Mouse (Mus musculus) neural tube, embryonic 11.5 days (tissue): ENCODE measurements around the gene Fgfbp3. TPM values are rescaled to one million over a fixed set of nuclear protein-coding genes. Genes with fewer than 3 reads are reported as not detected.
A peak's percentile ranks its signal among the peaks of the same experiment; 100 is the strongest.

ENCODE experiments used
- ATAC-seq: fragments of 200-750 bp; cut with Nextera tagmentation; 2 replicates; pipeline ENCODE4 v1.8.0; 2017; ENCODE audit warnings: moderate number of reproducible peaks, mild to moderate bottlenecking, moderate TSS enrichment, moderate library complexity; ENCODE audit not compliant: insufficient read depth, low FRiP score, low TSS enrichment
- DNase-seq: peaks from one replicate; pipeline ENCODE4 v3.0.0-alpha.2; 2015; ENCODE audit warnings: low spot score
- H3K27ac ChIP-seq: fragments of 300-500 bp; sonication (generic); 2 replicates; pipeline ENCODE4 v1.5.1; 2014; ENCODE audit warnings: low read depth, mild to moderate bottlenecking, low read length
- H3K27me3 ChIP-seq: fragments of 300-500 bp; sonication (generic); 2 replicates; pipeline ENCODE4 v1.6.1; 2014; ENCODE audit warnings: mild to moderate bottlenecking, low read length, mixed read lengths; ENCODE audit not compliant: control insufficient read depth, insufficient read depth
- H3K36me3 ChIP-seq: fragments of 300-500 bp; sonication (generic); 2 replicates; pipeline ENCODE4 v1.6.1; 2014; ENCODE audit warnings: mild to moderate bottlenecking, low read length, moderate library complexity, mixed read lengths; ENCODE audit not compliant: control insufficient read depth, insufficient read depth
- H3K4me1 ChIP-seq: fragments of 300-500 bp; sonication (generic); 2 replicates; pipeline ENCODE4 v1.6.1; 2014; ENCODE audit warnings: low read length, mixed read lengths; ENCODE audit not compliant: control insufficient read depth, insufficient read depth
- H3K4me2 ChIP-seq: fragments of 300-500 bp; sonication (generic); 2 replicates; pipeline ENCODE4 v1.6.1; 2014; ENCODE audit warnings: low read depth, mild to moderate bottlenecking, moderate library complexity
- H3K4me3 ChIP-seq: fragments of 300-500 bp; sonication (generic); 2 replicates; pipeline ENCODE4 v1.5.1; 2014; ENCODE audit warnings: low read depth, low read length
- H3K9ac ChIP-seq: fragments of 300-500 bp; sonication (generic); 2 replicates; pipeline ENCODE4 v1.6.1; 2014; ENCODE audit warnings: mild to moderate bottlenecking, low read length
- H3K9me3 ChIP-seq: fragments of 300-500 bp; sonication (generic); 2 replicates; pipeline ENCODE4 v1.6.1; 2016; ENCODE audit warnings: low read length; ENCODE audit not compliant: control insufficient read depth
- WGBS: fragments of 180-500 bp; shearing (Covaris S2); extraction: QIAGEN DNeasy Blood & Tissue Kit; methylation state at CpG from one replicate; pipeline ENCODE4 v1.1.7; 2014; 5-methylcytosine and 5-hydroxymethylcytosine counted together
- polyA plus RNA-seq: library from polyadenylated mRNA; unstranded; fragments of >200 nt; fragmentation: Nextera tagmentation; extraction: Ambion mirVana; gene quantifications from 2 replicates; pipeline ENCODE4 v1.2.1, GENCODE M21; 2014

The Fgfbp3 gene
- polyA plus RNA-seq, 1 experiment from 2014 or later: 65.0 TPM

DNA sequence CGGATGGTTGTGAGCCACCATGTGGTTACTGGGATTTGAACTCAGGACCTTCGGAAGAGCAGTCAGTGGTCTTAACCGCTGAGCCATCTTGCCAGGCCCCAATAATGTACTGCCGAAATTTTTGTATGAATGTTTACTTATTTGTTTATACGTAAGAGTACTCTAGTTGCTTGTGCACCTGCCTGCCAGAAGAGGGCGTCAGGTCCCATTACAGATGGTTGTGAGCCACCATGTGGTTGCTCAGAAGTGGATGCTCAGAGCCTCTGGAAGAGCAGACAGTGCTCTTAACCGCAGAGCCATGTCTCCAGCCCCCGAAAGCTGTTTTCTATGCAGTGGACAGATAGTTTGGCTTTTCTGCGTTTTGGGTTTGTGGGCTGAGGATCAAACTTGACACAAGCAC lies 21.6 kb downstream of the Fgfbp3 start:
- DNase-seq (no peak), ATAC-seq (no peak)
- Histone ChIP-seq H3K9ac (no peak overlapping the region), H3K9me3 (no peaks in the 10 kb centered on the region), H3K27ac (no peak overlapping the region), H3K36me3 (peaks cover 11% of the 10 kb centered on the region), H3K4me3 (no peak overlapping the region), H3K4me2 (no peak overlapping the region), H3K4me1 (peaks cover 6% of the 10 kb centered on the region; the same call in 1 of the 2 replicates), H3K27me3 (no peaks in the 10 kb centered on the region; the same call in 1 of the 2 replicates)
- WGBS: 48% methylated on average over 9 of the region's 9 CpGs

DNA sequence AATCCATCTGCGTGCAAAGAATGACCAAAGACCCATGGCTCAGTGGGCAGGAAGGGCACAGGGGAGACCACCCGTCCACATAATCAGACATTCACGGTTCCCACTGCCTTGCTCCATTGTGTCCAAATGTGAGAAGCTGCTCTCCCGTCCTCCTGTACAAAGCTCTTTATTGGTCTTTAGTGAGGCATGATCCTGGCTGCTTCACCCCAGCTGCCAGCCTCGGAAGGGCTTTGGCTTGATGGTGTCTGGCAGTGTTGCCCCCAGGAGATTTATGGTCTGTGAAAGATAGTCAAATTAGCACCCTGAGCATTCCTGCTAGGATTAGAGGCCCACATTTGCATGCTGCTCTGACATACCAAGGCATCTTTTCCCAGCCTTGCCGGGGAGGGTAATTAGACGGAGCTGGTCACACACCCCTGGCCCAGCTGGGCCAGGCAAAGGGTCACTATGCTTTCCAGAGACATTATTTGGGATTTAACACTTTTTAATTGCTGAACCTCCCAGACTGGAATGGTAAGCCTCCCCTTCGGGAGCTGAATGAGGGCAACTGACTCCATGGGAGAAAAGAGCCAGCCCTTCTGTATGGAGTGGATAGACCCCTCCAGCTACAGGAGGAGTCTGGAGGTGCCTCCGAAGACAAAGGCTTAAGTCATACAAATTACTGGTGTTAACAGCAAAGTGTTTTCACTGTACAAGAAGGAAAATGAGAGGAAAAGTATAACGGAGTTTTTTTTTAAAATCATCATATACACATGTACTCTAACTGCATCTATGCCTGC lies 22.4 kb downstream of the Fgfbp3 start:
- peak; percentile 93 for ATAC-seq
- Histone ChIP-seq H3K27ac (peak overlapping the region; percentile 73; the same call in 1 of the 2 replicates), H3K9me3 (no peaks in the 10 kb centered on the region), H3K9ac (no peak overlapping the region), H3K36me3 (peaks cover 12% of the 10 kb centered on the region), H3K4me1 (peaks cover 6% of the 10 kb centered on the region; the same call in 1 of the 2 replicates), H3K27me3 (no peaks in the 10 kb centered on the region; the same call in 1 of the 2 replicates), H3K4me2 (no peak overlapping the region), H3K4me3 (no peak overlapping the region)
- DNase-seq: peak; percentile 77
- WGBS: 9% methylated on average over 10 of the region's 10 CpGs

DNA sequence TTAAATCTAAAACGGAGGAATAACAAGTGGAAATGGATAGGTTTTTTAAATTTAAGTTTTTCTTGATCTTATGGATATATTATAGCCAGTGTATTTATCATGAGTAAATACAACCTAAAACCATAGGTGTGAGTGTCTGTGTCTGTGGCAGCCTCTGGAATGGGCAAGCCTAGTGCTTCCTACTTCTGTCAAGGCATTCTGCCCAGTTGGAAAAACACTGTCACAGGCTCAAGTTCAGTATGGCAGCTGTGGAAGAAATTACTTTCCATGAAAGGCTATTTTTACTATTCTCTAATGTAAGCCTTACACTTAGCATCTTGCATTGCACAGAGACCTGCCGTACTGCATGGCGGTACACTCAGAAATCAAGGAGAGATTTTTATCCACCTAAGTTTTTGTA lies 27.7 kb downstream of the Fgfbp3 start:
- ATAC-seq: no peak
- no peak overlapping the region for H3K9ac ChIP-seq
- H3K4me3 ChIP-seq: no peak overlapping the region
- no peak for DNase-seq
- no peaks in the 10 kb centered on the region; the same call in 1 of the 2 replicates for H3K27me3 ChIP-seq
- peaks cover 4% of the 10 kb centered on the region; the same call in 1 of the 2 replicates for H3K4me1 ChIP-seq
- H3K4me2 ChIP-seq: no peak overlapping the region
- H3K9me3 ChIP-seq: no peaks in the 10 kb centered on the region
- 95% methylated on average over 3 of the region's 3 CpGs for WGBS
- no peak overlapping the region for H3K27ac ChIP-seq
- H3K36me3 ChIP-seq: peaks cover 27% of the 10 kb centered on the region

DNA sequence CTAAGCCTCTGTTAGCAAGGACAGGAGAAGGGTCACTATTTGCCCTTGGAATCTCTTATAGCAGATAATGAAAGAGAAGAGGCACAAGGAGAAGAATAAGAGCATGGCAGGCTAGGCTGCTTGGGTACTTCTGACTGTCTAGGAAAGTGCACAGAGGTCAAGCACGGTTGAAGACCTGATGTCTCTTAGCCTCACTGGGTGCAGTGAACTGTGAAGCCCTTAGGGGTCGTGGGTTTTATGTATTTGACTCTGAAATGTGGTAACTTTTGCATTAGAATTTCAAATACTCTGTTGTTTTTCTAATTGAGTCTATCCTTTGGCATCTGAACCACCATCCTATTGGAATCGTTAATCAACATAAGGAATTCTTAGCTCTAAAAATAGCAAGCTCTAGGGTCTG lies 31.7 kb downstream of the Fgfbp3 start:
- H3K4me3 ChIP-seq: no peak overlapping the region
- no peak overlapping the region for H3K4me2 ChIP-seq
- no peaks in the 10 kb centered on the region for H3K4me1 ChIP-seq
- H3K36me3 ChIP-seq: peaks cover 26% of the 10 kb centered on the region
- H3K27me3 ChIP-seq: no peaks in the 10 kb centered on the region
- no peak overlapping the region for H3K27ac ChIP-seq
- H3K9ac ChIP-seq: no peak overlapping the region
- whole genome bisulfite sequencing: 60% methylated on average over 3 of the region's 3 CpGs
- DNase-seq (no peak), ATAC-seq (no peak)
- no peaks in the 10 kb centered on the region for H3K9me3 ChIP-seq

DNA sequence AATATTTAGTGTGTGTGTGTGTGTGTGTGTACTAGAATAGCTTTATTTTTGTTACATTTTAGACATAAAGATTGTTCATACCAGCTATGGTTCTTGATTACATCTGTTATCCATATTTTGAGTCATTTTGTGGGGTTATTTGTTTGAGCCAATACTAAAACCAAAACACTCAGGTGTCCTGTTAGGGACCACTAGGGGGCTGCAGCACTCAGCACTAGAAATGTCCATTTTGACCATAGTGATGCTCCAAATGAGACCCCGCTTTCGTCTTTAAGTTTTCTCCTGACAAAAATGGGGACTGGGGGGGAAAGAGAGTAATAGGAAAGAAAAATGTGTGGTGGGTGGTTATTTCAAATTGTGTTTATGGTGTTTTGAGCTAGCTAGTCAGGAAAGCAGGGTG lies 33.1 kb downstream of the Fgfbp3 start:
- Histone ChIP-seq H3K4me1 (no peaks in the 10 kb centered on the region), H3K27ac (no peak overlapping the region), H3K9ac (no peak overlapping the region), H3K27me3 (no peaks in the 10 kb centered on the region), H3K9me3 (no peaks in the 10 kb centered on the region), H3K36me3 (peaks cover 29% of the 10 kb centered on the region), H3K4me3 (no peak overlapping the region), H3K4me2 (no peak overlapping the region)
- 84% methylated on average over 2 of the region's 2 CpGs for WGBS
- DNase-seq (no peak), ATAC-seq (no peak)

DNA sequence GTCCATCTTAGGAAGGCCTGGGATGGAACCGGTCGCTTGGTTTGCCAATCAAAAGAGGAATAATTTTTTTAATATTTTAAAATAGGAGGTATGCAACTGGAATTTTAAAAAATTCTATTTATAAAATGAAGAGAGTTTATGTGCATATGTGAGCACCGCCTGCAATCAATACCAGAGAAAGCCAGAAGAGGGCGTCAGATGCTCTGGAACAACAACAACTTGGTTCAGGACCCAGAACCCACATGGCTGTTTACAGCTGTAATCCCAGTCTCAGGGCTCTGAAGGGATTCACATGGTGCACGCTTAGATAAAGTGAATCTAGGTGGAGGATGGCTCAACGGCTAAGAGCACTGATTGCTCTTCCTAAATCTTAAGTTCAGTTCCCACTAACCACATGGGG lies 36.3 kb downstream of the Fgfbp3 start:
- DNase-seq: peak; percentile 57
- H3K36me3 ChIP-seq: peaks cover 22% of the 10 kb centered on the region

DNA sequence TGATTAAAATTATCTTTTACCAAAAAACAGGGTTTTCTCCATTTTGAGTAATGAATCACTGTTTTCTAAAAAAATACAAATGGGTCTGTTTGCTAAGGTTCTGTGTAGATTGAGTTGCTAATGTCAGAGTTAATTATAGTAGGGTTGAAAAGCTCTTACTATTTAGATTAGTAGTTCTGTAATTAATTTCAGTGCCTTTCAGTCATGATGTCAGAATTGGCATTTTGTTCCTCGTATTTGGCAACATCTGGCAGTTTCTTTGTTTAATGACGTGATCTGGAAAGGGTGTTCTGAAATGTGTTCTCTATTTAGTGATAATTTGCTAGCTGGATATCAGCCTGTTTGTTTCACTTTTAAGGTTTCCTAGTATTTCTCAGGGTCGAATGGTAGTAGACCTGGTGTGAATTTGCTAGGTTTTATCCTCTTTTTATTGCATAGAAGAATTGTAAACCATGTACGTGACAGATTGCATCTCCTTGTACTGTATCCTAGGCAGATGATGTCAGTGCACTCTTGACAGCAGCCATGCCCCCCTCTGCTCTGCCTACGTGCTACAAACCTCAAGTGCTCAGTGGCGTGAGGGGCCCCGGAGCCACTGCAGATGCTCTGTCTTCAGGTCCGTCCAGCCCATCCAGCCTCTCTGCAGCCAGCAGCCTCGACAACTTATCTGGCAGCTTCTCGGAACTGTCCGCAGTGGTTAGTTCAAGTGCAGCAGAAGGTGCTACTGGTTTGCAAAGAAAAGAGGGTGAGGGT lies 40.5 kb downstream of the Fgfbp3 start:
- DNase-seq (no peak), ATAC-seq (no peak)
- Histone ChIP-seq H3K9me3 (no peaks in the 10 kb centered on the region), H3K4me1 (no peaks in the 10 kb centered on the region), H3K36me3 (peaks cover 14% of the 10 kb centered on the region), H3K27ac (no peak overlapping the region), H3K9ac (no peak overlapping the region), H3K4me3 (no peak overlapping the region), H3K27me3 (no peaks in the 10 kb centered on the region), H3K4me2 (no peak overlapping the region)
- WGBS: 90% methylated on average over 11 of the region's 11 CpGs

More for the DNA sequence above, 36.3 kb downstream of the Fgfbp3 start:
- Histone ChIP-seq H3K4me2 (no peak overlapping the region), H3K27ac (no peak overlapping the region), H3K9ac (no peak overlapping the region), H3K4me1 (no peaks in the 10 kb centered on the region), H3K4me3 (no peak overlapping the region), H3K9me3 (no peaks in the 10 kb centered on the region), H3K27me3 (no peaks in the 10 kb centered on the region)
- WGBS: 82% methylated on average over 6 of the region's 6 CpGs
- no peak for ATAC-seq

DNA sequence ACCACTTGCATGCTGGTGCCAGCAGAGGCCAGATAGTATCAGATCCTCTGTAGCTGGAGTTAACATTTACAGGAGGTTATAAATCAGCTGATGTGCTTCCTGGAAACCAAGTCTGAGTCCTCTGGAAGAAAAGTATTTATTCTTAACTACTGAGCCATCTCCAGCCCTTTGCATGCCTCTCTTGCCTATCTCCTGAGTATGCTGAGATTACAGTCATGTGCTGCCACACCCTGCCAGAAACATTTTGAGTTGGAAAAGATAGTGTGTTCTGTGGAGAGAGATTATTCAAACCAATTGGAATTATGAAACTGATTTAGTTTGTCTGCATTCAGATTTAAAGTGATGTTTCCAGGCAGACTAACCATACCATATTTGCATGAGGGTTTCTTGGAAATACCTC lies 42.1 kb downstream of the Fgfbp3 start:
- no peaks in the 10 kb centered on the region for H3K27me3 ChIP-seq
- H3K9me3 ChIP-seq: no peaks in the 10 kb centered on the region
- no peak overlapping the region for H3K9ac ChIP-seq
- peaks cover 7% of the 10 kb centered on the region for H3K36me3 ChIP-seq
- no peaks in the 10 kb centered on the region for H3K4me1 ChIP-seq
- no peak overlapping the region for H3K4me3 ChIP-seq
- H3K4me2 ChIP-seq: no peak overlapping the region
- no peak overlapping the region for H3K27ac ChIP-seq
- ATAC-seq (no peak), DNase-seq (no peak)
